ENCODE assay signal across 16 mouse cellular contexts in the genomic region with DNA sequence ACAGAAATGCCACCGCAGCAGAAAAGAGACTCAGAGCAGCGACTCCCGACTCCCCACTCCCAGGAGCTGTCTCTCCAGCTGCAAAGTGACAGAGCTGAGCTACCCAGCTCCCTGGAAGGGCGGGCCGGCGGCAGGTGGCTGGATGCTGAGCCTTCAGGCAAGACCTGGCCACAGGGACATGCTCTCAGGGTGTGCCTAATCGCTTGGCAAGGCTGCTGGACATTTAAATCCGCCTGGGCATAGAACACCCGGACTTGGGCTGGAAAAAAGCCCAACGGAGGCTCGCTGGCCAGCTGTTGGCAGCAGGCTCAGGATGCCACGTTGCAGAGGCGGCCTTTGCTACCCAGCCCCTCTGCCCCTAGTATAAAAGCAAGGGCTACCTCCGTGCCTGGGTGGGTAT.
DNase-seq lines count a peak whose midpoint lies in the region; ATAC-seq lines count a peak whose summit lies in the region.
"Had no signal": no experiment of that assay in that cellular context is flagged by ENCODE, and none has a peak within 500 bp of the region (broad histone marks: within the 10 kb centered on the region; RNA-seq: fewer than 3 reads in every experiment).

No protein-coding gene starts in this region.

- H3K9me3 ChIP-seq in hindbrain, embryonic 10.5 days, result 0 out of 2 replicates have a peak, but pooled peaks cover 2% of the 10 kb centered on the region
- no peaks in the 10 kb centered on the region for H3K9me3 ChIP-seq in hindbrain, embryonic 14.5 days (ENCODE audit: control insufficient read depth, low read length)
- H3K9me3 ChIP-seq: heart, embryonic 10.5 days; hindbrain, embryonic 13.5 days; liver, embryonic 15.5 days had no signal

- intact Hi-C loops in gastrocnemius, postnatal 14 days (cut with DNase I; ENCODE audit: low total_unique reads), result no loop called here

- peak overlapping the region; percentile 13; the same call in 1 of the 2 replicates for H3K27ac ChIP-seq in hindbrain, embryonic 10.5 days
- no peak overlapping the region for H3K27ac ChIP-seq in hindbrain, embryonic 14.5 days
- H3K27ac ChIP-seq: heart, embryonic 10.5 days; hindbrain, embryonic 13.5 days; liver, embryonic 15.5 days had no signal

- no peak overlapping the region for H3K4me2 ChIP-seq in hindbrain, embryonic 14.5 days (replicated peaks)
- H3K4me2 ChIP-seq: hindbrain, embryonic 13.5 days; liver, embryonic 15.5 days had no signal

- no peak for DNase-seq in hindbrain, embryonic 10.5 days (ENCODE audit: low spot score)
- DNase-seq in hindbrain, embryonic 14.5 days (ENCODE audit: low spot score), result no peak
- peak; percentile 20 for DNase-seq in brain, adult 2 months (ENCODE audit: low read depth, low spot score)
- peak; percentile 58 for DNase-seq in gastrocnemius, postnatal 14 days
- peak; percentile 65 to 70 for DNase-seq in kidney, postnatal 36 days
- DNase-seq in thymus, postnatal 36 days, result no peak
- DNase-seq in thymus, postnatal 4 days, result no peak
- DNase-seq: adrenal gland, postnatal 25 days; lung, postnatal 36 days; midbrain, embryonic 14.5 days; thymus, postnatal 14 days had no signal

- ATAC-seq in hindbrain, embryonic 14.5 days (ENCODE audit: low FRiP score), result no peak; the same call in 1 of the 2 replicates
- ATAC-seq: CD4-positive, CD25-positive, alpha-beta regulatory T cell, adult 4 months; Patski had no signal

- H3K27me3 ChIP-seq in hindbrain, embryonic 10.5 days (ENCODE audit: insufficient read depth, poor library complexity, severe bottlenecking), result peaks cover 5% of the 10 kb centered on the region; the same call in 1 of the 2 replicates
- no peaks in the 10 kb centered on the region for H3K27me3 ChIP-seq in hindbrain, embryonic 14.5 days (ENCODE audit: control insufficient read depth, insufficient read depth, low read length)
- H3K27me3 ChIP-seq: liver, embryonic 15.5 days; Patski had no signal

- H3K9ac ChIP-seq in hindbrain, embryonic 14.5 days, result no peak overlapping the region
- H3K9ac ChIP-seq: hindbrain, embryonic 13.5 days; liver, embryonic 15.5 days had no signal

- no peak overlapping the region for H3K4me3 ChIP-seq in hindbrain, embryonic 10.5 days
- H3K4me3 ChIP-seq in hindbrain, embryonic 14.5 days (replicated peaks; ENCODE audit: low read length), result no peak overlapping the region
- H3K4me3 ChIP-seq: heart, embryonic 10.5 days; hindbrain, embryonic 13.5 days; liver, embryonic 15.5 days had no signal

- no peaks in the 10 kb centered on the region for H3K36me3 ChIP-seq in hindbrain, embryonic 10.5 days
- no peaks in the 10 kb centered on the region for H3K36me3 ChIP-seq in hindbrain, embryonic 14.5 days (replicated peaks; ENCODE audit: control insufficient read depth, insufficient read depth)
- H3K36me3 ChIP-seq: heart, embryonic 10.5 days; hindbrain, embryonic 13.5 days; liver, embryonic 15.5 days had no signal

- H3K4me1 ChIP-seq in hindbrain, embryonic 10.5 days (replicated peaks), result peaks cover 9% of the 10 kb centered on the region
- H3K4me1 ChIP-seq in hindbrain, embryonic 14.5 days (replicated peaks; ENCODE audit: control insufficient read depth, insufficient read depth, low read length), result no peaks in the 10 kb centered on the region

- WGBS in hindbrain, embryonic 10.5 days, result 65% methylated on average over 14 of the region's 14 CpGs
- 62% methylated on average over 14 of the region's 14 CpGs for WGBS in hindbrain, embryonic 14.5 days

Comparison
In these comparisons a context has a peak if more than half of its experiments do, and no peak if none do; other contexts are left out.
1. DNase-seq: peak in brain, adult 2 months (single experiment), gastrocnemius, postnatal 14 days (single experiment) and kidney, postnatal 36 days (2 of 2); none in hindbrain, embryonic 10.5 days (single experiment), hindbrain, embryonic 14.5 days (single experiment), thymus, postnatal 36 days (0 of 2) and thymus, postnatal 4 days (single experiment).